Mouse (Mus musculus) granulocyte monocyte progenitor cell, adult 5-6 weeks (primary cell): ENCODE measurements around the gene Brsk1. TPM values are rescaled to one million over a fixed set of nuclear protein-coding genes. Genes with fewer than 3 reads are reported as not detected.

Experiments
- ATAC-seq: replicated peaks from 2 replicates; pipeline ENCODE4 v1.8.0; 2016; ENCODE audit warnings: mild to moderate bottlenecking, moderate TSS enrichment, inconsistent platforms; ENCODE audit not compliant: poor library complexity, severe bottlenecking
- total RNA-seq, 2 experiments: library from RNA; stranded (forward) in 1 of 2; stranded (reverse) in 1 of 2; fragments of 200-712, 200-1000 nt in 1 of 2; fragments of >200 nt in 1 of 2; fragmentation: Nextera tagmentation in 1 of 2; gene quantifications; 2 replicates each; pipeline ENCODE4 v1.2.3; 2014 to 2017

Brsk1 gene
- total RNA-seq, 2 experiments from 2014 or later: not detected

DNA sequence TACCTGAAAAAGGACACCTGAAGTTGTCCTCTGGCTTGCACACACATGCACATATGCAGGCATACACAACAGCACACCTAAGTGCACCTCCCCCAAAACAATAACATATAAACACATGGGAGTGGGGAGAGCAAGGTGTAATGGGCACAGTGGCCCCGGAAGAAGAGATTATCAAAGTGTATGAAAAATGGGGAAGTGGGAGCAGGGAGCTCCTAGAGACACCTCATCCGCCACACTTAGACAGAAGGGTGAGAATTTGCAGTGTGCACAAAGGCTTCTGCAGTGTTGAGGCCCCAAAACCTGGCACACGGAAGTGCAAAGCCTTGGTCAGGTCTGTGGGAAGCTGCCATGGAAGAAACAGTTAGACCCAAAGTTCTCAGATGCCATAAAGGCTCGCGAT, 40.7 kb downstream of the Brsk1 start:
- ATAC-seq: peak; percentile 80

DNA sequence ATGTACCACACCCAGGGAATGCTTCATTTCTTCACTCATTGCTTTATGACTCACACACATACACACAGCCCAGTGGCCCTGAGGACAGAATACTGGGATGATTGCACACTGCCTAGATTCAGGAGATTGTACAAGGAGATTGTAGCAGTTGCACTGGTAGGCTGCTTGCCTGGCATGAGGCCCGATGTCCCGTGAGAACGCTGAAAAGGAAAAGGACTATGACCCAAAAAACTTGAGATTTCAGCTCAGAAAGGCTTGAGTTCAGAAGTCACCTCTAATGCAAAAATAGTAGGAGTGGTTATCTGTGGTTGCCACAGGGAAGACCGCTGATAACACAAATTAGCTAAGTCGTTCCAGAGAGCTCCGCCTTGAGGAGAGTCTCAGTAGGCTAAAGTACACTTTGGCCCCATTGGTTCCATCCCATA, 42.6 kb downstream of the Brsk1 start:
- no peak for ATAC-seq

DNA sequence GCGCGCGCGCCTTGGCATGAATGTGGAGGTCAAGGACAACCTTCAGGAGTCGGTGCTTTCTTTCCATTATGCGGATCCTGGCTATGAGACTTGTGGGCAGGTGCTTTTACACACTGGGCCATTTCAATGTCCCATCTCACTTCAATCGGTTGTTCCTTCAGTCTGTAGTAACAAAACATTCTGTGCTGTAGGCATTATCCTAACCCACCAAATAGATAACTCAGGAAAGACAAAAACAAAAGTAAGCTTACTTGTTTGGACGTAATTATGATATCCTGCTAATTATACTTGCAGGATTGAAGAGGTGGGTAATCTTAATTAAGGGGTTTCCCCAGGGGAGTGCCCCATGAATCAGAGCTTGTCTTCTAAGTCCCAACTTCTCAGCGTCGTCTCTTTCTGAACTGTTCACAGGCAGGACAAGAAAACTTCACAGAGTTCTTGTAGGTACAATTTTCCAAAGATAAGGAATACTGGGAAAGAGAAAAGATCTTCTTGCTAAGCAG, 48.7 kb downstream of the Brsk1 start:
- ATAC-seq: no peak

GRCm38 (mm10) chr7:4739544-4740275, 49.3 kb downstream of the Brsk1 start, which contains the start of gene Kmt5c:
Gene Kmt5c (plus strand): TSS chr7:4740115.
- peak; percentile 82 for ATAC-seq

DNA sequence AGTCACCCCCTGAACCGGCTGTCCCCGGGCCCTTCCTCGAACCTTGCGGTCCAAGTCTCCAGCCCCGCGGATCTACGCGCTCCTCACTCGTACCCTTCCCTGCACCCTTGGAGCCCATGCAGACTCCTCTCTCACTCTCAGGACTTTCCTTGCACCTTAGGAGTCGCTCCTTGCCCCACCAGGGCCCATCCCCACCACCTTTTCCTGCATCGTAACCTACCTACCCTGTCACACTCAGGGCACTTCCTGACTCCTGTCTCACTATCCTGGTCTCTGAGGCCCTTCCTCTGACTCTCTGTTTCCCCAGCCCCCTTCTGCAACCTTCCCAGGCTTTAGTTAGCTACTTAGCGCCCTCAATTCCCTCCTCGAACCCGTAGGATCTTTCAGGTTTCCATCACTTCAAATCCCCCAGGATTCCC, 49.9 kb downstream of the Brsk1 start:
- no peak for ATAC-seq

DNA sequence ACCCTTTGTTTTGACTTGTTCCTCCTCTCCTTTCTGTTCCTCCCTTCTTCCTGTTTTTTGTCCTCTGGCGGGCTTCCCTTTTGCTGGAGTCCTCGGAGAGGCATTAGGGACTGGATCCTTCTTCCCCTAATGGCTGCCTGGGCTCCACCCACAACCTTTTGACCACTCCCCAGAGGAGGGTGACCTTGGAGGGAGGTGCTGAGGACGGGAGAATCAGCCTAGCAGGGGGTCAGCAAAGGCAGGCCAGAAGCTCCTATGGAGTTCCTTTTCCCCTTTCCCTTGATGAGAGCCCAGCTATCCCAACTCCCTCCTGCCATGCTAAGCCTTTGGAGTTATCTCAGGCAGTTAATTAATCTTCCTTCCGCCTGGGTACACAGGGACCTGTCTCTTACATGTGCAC, 50.7 kb downstream of the Brsk1 start:
- peak; percentile 64 for ATAC-seq

GRCm38 (mm10) chr7:4741672-4742481, 51.5 kb downstream of the Brsk1 start:
- ATAC-seq: no peak

GRCm38 (mm10) chr7:4742482-4742819, 52.0 kb downstream of the Brsk1 start:
- no peak for ATAC-seq

DNA sequence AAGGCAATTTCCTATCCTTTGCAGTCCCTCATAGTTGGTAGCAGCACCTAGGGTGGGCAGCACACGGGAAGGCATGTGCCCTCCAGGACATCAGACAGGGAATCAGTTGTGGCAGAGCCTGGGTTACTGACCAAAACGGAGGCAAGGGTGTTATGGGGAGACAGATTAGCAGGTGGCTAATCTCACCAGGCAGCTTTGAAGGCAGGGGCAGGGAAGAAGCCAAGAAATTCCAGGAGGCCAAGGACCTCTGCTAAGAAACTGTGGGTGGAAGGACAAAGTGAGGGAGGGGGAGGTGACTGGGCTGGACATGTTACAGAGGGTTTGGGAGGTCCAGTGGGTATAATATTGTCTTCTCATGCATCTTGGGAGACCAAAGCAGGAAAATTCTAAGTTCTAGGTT, 53.0 kb downstream of the Brsk1 start:
- ATAC-seq: no peak

DNA sequence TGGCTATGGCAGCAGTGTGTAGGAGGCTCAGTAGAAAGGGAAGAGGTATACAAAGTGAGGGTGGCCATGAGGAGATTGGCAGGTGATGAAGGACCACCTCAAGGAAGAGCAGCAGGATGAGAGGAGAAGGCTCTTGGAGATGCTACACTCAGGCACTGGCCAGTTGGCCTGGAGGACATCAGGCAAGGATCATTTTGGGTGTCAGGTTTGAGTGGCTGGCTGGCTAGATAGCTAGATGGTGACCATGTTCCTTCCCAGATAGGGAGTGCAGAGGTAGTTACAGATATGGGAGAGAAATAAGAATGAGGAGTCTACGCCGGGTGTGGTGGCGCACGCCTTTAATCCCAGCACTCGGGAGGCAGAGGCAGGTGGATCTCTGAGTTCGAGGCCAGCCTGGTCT, 54.5 kb downstream of the Brsk1 start:
- no peak for ATAC-seq

- no peak for ATAC-seq
Observed at GRCm38 (mm10) chr7:4746326-4746980, 56.0 kb downstream of the Brsk1 start.

- ATAC-seq: no peak
Observed at GRCm38 (mm10) chr7:4747156-4747899, 56.9 kb downstream of the Brsk1 start.

DNA sequence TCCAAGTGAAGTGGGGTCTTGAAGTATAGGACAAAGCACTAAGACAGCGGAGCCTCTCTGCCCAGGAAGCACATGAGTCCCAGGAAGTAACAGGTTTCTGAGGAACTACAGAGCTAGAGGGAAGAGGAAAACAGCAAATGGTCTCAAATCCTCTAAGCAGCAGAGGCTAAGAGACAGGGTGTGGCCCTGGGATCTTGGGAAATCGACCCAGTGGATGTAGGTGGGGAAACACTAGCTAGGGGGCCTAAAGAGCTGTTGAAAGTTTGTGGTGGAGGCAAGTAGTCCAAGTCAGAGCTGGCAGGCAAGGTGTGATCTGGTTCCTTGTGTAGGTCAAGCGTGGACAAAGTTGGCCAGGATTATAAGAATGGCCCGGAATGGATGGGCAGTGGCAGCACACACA, 57.9 kb downstream of the Brsk1 start:
- peak; percentile 39 for ATAC-seq

DNA sequence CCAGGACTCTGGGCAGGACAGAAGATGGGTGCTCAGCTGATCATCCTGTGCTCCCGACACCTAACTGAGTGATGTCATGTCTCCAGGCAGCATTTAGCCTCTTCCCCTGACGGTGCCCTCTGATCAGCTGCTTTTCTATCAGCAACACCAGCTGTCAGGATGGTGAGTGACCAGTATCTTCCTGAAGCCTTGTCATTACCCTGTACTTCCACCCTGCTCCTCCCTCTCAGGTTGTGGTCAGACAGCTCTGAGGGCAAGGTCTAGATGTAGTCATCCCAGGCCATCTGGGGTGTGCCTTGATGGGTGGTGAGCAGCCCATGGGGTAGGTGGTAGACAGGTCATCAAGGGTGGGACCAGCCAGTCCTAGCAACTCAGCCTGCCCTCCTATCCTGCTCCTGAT, 58.8 kb downstream of the Brsk1 start:
- no peak for ATAC-seq

- ATAC-seq: peak; percentile 41
Observed at GRCm38 (mm10) chr7:4751971-4752820, 61.8 kb downstream of the Brsk1 start.

DNA sequence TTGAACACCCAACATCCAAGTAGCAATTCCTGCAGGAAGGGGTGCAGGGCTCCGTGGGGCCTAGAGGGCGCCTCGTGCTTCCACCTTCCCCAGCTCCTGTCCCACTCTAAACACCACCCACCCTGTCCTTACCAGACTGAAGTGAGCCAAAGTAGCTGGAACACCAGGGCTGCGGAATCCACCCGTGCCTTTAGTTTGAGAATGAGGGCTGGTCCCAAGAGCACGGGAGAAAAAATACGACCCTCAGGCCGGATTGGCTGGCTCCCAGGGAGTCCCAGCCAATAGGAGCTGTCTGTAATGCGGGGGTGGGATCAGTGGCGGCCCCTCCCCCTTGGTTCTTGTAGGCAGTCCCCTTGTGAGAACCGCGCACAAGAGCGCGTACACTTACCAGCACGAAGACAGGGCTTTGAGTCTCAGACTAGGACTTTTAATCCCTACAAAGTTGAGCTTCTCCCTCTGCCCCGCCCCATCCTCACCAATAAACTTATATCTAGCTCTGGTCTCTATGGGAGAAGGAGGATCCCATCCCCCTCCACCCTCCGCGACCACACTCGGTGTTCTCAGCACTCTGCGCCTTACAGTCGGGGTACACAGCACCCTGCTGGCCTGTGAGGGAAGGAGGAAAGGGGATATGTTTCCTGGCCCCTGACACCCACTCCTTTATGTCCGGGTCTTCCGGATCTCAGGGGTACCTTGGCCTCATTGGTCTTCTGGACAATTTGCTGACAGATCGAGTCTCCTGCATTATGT, 62.6 kb downstream of the Brsk1 start, which contains the start of gene Cox6b2:
Cox6b2 (minus strand) TSS at position 274 of the 750 bp plus-strand sequence.
- peak; percentile 79 for ATAC-seq

- no peak for ATAC-seq
Observed at GRCm38 (mm10) chr7:4759670-4760069, 69.3 kb downstream of the Brsk1 start.

GRCm38 (mm10) chr7:4764946-4765710, 74.7 kb downstream of the Brsk1 start:
- ATAC-seq: no peak
